Mouse (Mus musculus) embryonic facial prominence, embryonic 14.5 days (tissue): ENCODE data around the gene Clasrp. TPM values are rescaled to one million over a fixed set of nuclear protein-coding genes. Genes with fewer than 3 reads are reported as not detected.

Source experiments
- ATAC-seq: fragments of 200-750 bp; cut with Nextera tagmentation; 2 replicates; pipeline ENCODE4 v1.8.0; 2017; ENCODE audit warnings: low read depth, moderate number of reproducible peaks, moderate TSS enrichment
- DNase-seq: peaks from one replicate; pipeline ENCODE4 v3.0.0-alpha.2; 2015; ENCODE audit warnings: low spot score
- H3K27ac ChIP-seq: fragments of 300-500 bp; sonication (generic); replicated peaks from 2 replicates; pipeline ENCODE4 v1.5.1; 2014; ENCODE audit warnings: low read depth, mild to moderate bottlenecking, low read length, moderate library complexity
- H3K27me3 ChIP-seq: fragments of 300-500 bp; sonication (generic); replicated peaks from 2 replicates; pipeline ENCODE4 v1.6.1; 2014; ENCODE audit warnings: low read length; ENCODE audit not compliant: control insufficient read depth, insufficient read depth
- H3K36me3 ChIP-seq: fragments of 300-500 bp; sonication (generic); 2 replicates; pipeline ENCODE4 v1.6.1; 2014; ENCODE audit warnings: low read length, mixed read lengths; ENCODE audit not compliant: control insufficient read depth, insufficient read depth
- H3K4me1 ChIP-seq: fragments of 300-500 bp; sonication (generic); 2 replicates; pipeline ENCODE4 v1.6.1; 2014; ENCODE audit warnings: antibody characterized with exemption, low read length; ENCODE audit not compliant: control insufficient read depth, insufficient read depth
- H3K4me2 ChIP-seq: fragments of 300-500 bp; sonication (generic); 2 replicates; pipeline ENCODE4 v1.6.1; 2014; ENCODE audit warnings: low read depth, mild to moderate bottlenecking, low read length, moderate library complexity, mixed read lengths
- H3K4me3 ChIP-seq: fragments of 300-500 bp; sonication (generic); 2 replicates; pipeline ENCODE4 v1.5.1; 2014; ENCODE audit warnings: low read depth, mild to moderate bottlenecking, low read length
- H3K9ac ChIP-seq: fragments of 300-500 bp; sonication (generic); 2 replicates; pipeline ENCODE4 v1.6.1; 2014; ENCODE audit warnings: low read depth, mild to moderate bottlenecking, low read length, moderate library complexity, mixed read lengths
- H3K9me3 ChIP-seq: fragments of 300-500 bp; sonication (generic); 2 replicates; pipeline ENCODE4 v1.6.1; 2016; ENCODE audit warnings: low read length; ENCODE audit not compliant: control insufficient read depth
- WGBS: fragments of 180-500 bp; shearing (Covaris S2); extraction: QIAGEN DNeasy Blood & Tissue Kit; methylation state at CpG from one replicate; pipeline ENCODE4 v1.1.7; 2014; 5-methylcytosine and 5-hydroxymethylcytosine counted together
- polyA plus RNA-seq: library from polyadenylated mRNA; unstranded; fragments of >200 nt; fragmentation: Nextera tagmentation; extraction: Ambion mirVana; gene quantifications from 2 replicates; pipeline ENCODE4 v1.2.1, GENCODE M21; 2014

Gene Clasrp
- polyA plus RNA-seq: 36.0 and 47.5 TPM in 2 replicates

GRCm38 (mm10) chr7:19603849-19604605, at the start of gene Clasrp:
Gene Clasrp (minus strand): TSS chr7:19604486.
- H3K4me2 ChIP-seq: peak within 1 kb of the TSS; percentile 91
- H3K27me3 ChIP-seq: no peaks in the 10 kb centered on the region
- H3K4me3 ChIP-seq: peak within 1 kb of the TSS; percentile 99
- H3K9ac ChIP-seq: peak within 1 kb of the TSS; percentile 98
- H3K9me3 ChIP-seq: no peaks in the 10 kb centered on the region
- WGBS: under 1% methylated on average over 38 of the region's 57 CpGs
- peaks cover 10% of the 10 kb centered on the region for H3K4me1 ChIP-seq
- DNase-seq (peak; percentile 98), ATAC-seq (peak; percentile 94)
- H3K27ac ChIP-seq: peak within 1 kb of the TSS; percentile 67
- peaks cover 37% of the 10 kb centered on the region for H3K36me3 ChIP-seq

GRCm38 (mm10) chr7:19652614-19653013, 48.3 kb upstream of the Clasrp start:
- DNase-seq: no peak
- Histone ChIP-seq H3K4me2 (no peak overlapping the region), H3K4me1 (no peaks in the 10 kb centered on the region), H3K9ac (no peak overlapping the region), H3K27me3 (no peaks in the 10 kb centered on the region), H3K9me3 (no peaks in the 10 kb centered on the region), H3K27ac (no peak overlapping the region), H3K4me3 (no peak overlapping the region), H3K36me3 (peaks cover 73% of the 10 kb centered on the region)
- 94% methylated on average over 2 of the region's 2 CpGs for WGBS
- ATAC-seq: no peak

GRCm38 (mm10) chr7:19651063-19651786, 46.9 kb upstream of the Clasrp start:
- no peak for ATAC-seq
- Histone ChIP-seq H3K27ac (no peak overlapping the region), H3K9ac (no peak overlapping the region), H3K4me1 (no peaks in the 10 kb centered on the region), H3K4me2 (no peak overlapping the region), H3K9me3 (no peaks in the 10 kb centered on the region), H3K4me3 (no peak overlapping the region), H3K27me3 (no peaks in the 10 kb centered on the region), H3K36me3 (peaks cover 82% of the 10 kb centered on the region)
- 88% methylated on average over 6 of the region's 6 CpGs for WGBS
- DNase-seq: no peak

GRCm38 (mm10) chr7:19641223-19641622, 36.9 kb upstream of the Clasrp start:
- DNase-seq (no peak), ATAC-seq (no peak)
- Histone ChIP-seq H3K9me3 (no peaks in the 10 kb centered on the region), H3K9ac (no peak overlapping the region), H3K27ac (no peak overlapping the region), H3K4me3 (no peak overlapping the region), H3K36me3 (peaks cover 99% of the 10 kb centered on the region), H3K4me1 (no peaks in the 10 kb centered on the region), H3K4me2 (no peak overlapping the region), H3K27me3 (no peaks in the 10 kb centered on the region)
- WGBS: 99% methylated on average over 4 of the region's 4 CpGs

GRCm38 (mm10) chr7:19635074-19635827, 31.0 kb upstream of the Clasrp start:
- H3K4me2 ChIP-seq: no peak overlapping the region
- H3K9me3 ChIP-seq: no peaks in the 10 kb centered on the region
- ATAC-seq (no peak), DNase-seq (no peak)
- WGBS: 85% methylated on average over 11 of the region's 11 CpGs
- no peaks in the 10 kb centered on the region for H3K4me1 ChIP-seq
- no peaks in the 10 kb centered on the region for H3K27me3 ChIP-seq
- no peak overlapping the region for H3K27ac ChIP-seq
- H3K9ac ChIP-seq: no peak overlapping the region
- H3K36me3 ChIP-seq: peaks cover 85% of the 10 kb centered on the region
- H3K4me3 ChIP-seq: no peak overlapping the region

GRCm38 (mm10) chr7:19634591-19634990, 30.3 kb upstream of the Clasrp start:
- H3K4me3 ChIP-seq: no peak overlapping the region
- H3K9me3 ChIP-seq: no peaks in the 10 kb centered on the region
- ATAC-seq: no peak
- H3K36me3 ChIP-seq: peaks cover 78% of the 10 kb centered on the region
- no peaks in the 10 kb centered on the region for H3K27me3 ChIP-seq
- peaks cover 3% of the 10 kb centered on the region; the same call in 1 of the 2 replicates for H3K4me1 ChIP-seq
- H3K27ac ChIP-seq: no peak overlapping the region
- 100% methylated on average over 2 of the region's 2 CpGs for WGBS
- H3K9ac ChIP-seq: no peak overlapping the region
- DNase-seq: no peak
- no peak overlapping the region for H3K4me2 ChIP-seq

GRCm38 (mm10) chr7:19633855-19634254, 29.6 kb upstream of the Clasrp start:
- H3K36me3 ChIP-seq: peaks cover 71% of the 10 kb centered on the region

GRCm38 (mm10) chr7:19633197-19633596, 28.9 kb upstream of the Clasrp start:
- Histone ChIP-seq H3K27ac (no peak overlapping the region), H3K9me3 (no peaks in the 10 kb centered on the region), H3K4me3 (no peak overlapping the region), H3K4me1 (peaks cover 4% of the 10 kb centered on the region; the same call in 1 of the 2 replicates), H3K4me2 (no peak overlapping the region), H3K36me3 (peaks cover 64% of the 10 kb centered on the region), H3K27me3 (no peaks in the 10 kb centered on the region), H3K9ac (no peak overlapping the region)
- WGBS: 83% methylated on average over 12 of the region's 17 CpGs
- ATAC-seq (no peak), DNase-seq (no peak)

More at GRCm38 (mm10) chr7:19633855-19634254, 29.6 kb upstream of the Clasrp start:
- Histone ChIP-seq H3K4me2 (no peak overlapping the region), H3K9me3 (no peaks in the 10 kb centered on the region), H3K27ac (no peak overlapping the region), H3K4me1 (peaks cover 4% of the 10 kb centered on the region; the same call in 1 of the 2 replicates), H3K27me3 (no peaks in the 10 kb centered on the region), H3K9ac (no peak overlapping the region), H3K4me3 (no peak overlapping the region)
- ATAC-seq: no peak
- WGBS: 95% methylated on average over 15 of the region's 15 CpGs
- DNase-seq: no peak
